Mouse (Mus musculus): ENCODE data around the gene Uhmk1. TPM values are rescaled to one million over a fixed set of nuclear protein-coding genes. Genes with fewer than 3 reads are reported as not detected.

Uhmk1 gene
- polyA plus RNA-seq, 1 experiment from 2014 or later, result 13.8 TPM

GRCm38 (mm10) chr1:170213181-170213879 lies 1.9 kb downstream of the Uhmk1 start:
- WGBS, result 81% methylated on average over 10 of the region's 10 CpGs
- Histone ChIP-seq H3K36me3 (peaks cover 35% of the 10 kb centered on the region), H3K4me3 (no peak overlapping the region), H3K9ac (no peak overlapping the region), H3K27me3 (replicated peaks) (peaks cover 7% of the 10 kb centered on the region; the same call in 1 of the 2 replicates), H3K4me2 (no peak overlapping the region), H3K9me3 (replicated peaks) (no peaks in the 10 kb centered on the region), H3K4me1 (replicated peaks) (peaks cover 7% of the 10 kb centered on the region), H3K27ac (ENCODE audit: poor library complexity, severe bottlenecking) (no peak overlapping the region)
- ATAC-seq (ENCODE audit: insufficient number of reproducible peaks, low FRiP score), result no peak

- Histone ChIP-seq H3K9ac (no peak overlapping the region), H3K9me3 (replicated peaks) (no peaks in the 10 kb centered on the region), H3K36me3 (peaks cover 73% of the 10 kb centered on the region), H3K4me3 (no peak overlapping the region), H3K27ac (ENCODE audit: poor library complexity, severe bottlenecking) (no peak overlapping the region), H3K4me1 (replicated peaks) (no peaks in the 10 kb centered on the region), H3K4me2 (no peak overlapping the region), H3K27me3 (replicated peaks) (no peaks in the 10 kb centered on the region)
- ATAC-seq (ENCODE audit: insufficient number of reproducible peaks, low FRiP score), result no peak
- WGBS, result 91% methylated on average over 6 of the region's 6 CpGs
These were observed 8.8 kb downstream of the Uhmk1 start for GRCm38 (mm10) chr1:170206395-170206794.

- Histone ChIP-seq H3K27ac (ENCODE audit: poor library complexity, severe bottlenecking) (no peak overlapping the region), H3K36me3 (peaks cover 71% of the 10 kb centered on the region), H3K9me3 (replicated peaks) (no peaks in the 10 kb centered on the region), H3K4me3 (no peak overlapping the region), H3K27me3 (replicated peaks) (no peaks in the 10 kb centered on the region), H3K9ac (no peak overlapping the region), H3K4me1 (replicated peaks) (no peaks in the 10 kb centered on the region), H3K4me2 (no peak overlapping the region)
- WGBS, result 76% methylated on average over 3 of the region's 3 CpGs
- ATAC-seq (ENCODE audit: insufficient number of reproducible peaks, low FRiP score), result no peak
These were observed 14.8 kb downstream of the Uhmk1 start for GRCm38 (mm10) chr1:170200379-170200778.

GRCm38 (mm10) chr1:170196211-170196610 lies 19.0 kb downstream of the Uhmk1 start:
- H3K4me1 ChIP-seq (replicated peaks), result no peaks in the 10 kb centered on the region
- 90% methylated on average over 8 of the region's 8 CpGs for WGBS
- no peaks in the 10 kb centered on the region for H3K27me3 ChIP-seq (replicated peaks)
- no peak overlapping the region for H3K4me2 ChIP-seq
- no peaks in the 10 kb centered on the region for H3K9me3 ChIP-seq (replicated peaks)
- H3K4me3 ChIP-seq, result no peak overlapping the region
- H3K36me3 ChIP-seq, result peaks cover 76% of the 10 kb centered on the region
- H3K9ac ChIP-seq, result no peak overlapping the region
- no peak overlapping the region for H3K27ac ChIP-seq (ENCODE audit: poor library complexity, severe bottlenecking)
- ATAC-seq (ENCODE audit: insufficient number of reproducible peaks, low FRiP score), result no peak

GRCm38 (mm10) chr1:170191925-170192324 lies 23.3 kb downstream of the Uhmk1 start:
- ATAC-seq (ENCODE audit: insufficient number of reproducible peaks, low FRiP score), result no peak
- Histone ChIP-seq H3K27ac (ENCODE audit: poor library complexity, severe bottlenecking) (no peak overlapping the region), H3K36me3 (peaks cover 43% of the 10 kb centered on the region)

GRCm38 (mm10) chr1:170190225-170190624 lies 25.0 kb downstream of the Uhmk1 start:
- 50% methylated on average over 4 of the region's 4 CpGs for WGBS
- Histone ChIP-seq H3K4me3 (no peak overlapping the region), H3K4me1 (replicated peaks) (peaks cover 12% of the 10 kb centered on the region), H3K27ac (ENCODE audit: poor library complexity, severe bottlenecking) (no peak overlapping the region), H3K36me3 (peaks cover 27% of the 10 kb centered on the region), H3K27me3 (replicated peaks) (no peaks in the 10 kb centered on the region), H3K9me3 (replicated peaks) (no peaks in the 10 kb centered on the region), H3K4me2 (no peak overlapping the region), H3K9ac (no peak overlapping the region)
- ATAC-seq (ENCODE audit: insufficient number of reproducible peaks, low FRiP score), result no peak

More at GRCm38 (mm10) chr1:170191925-170192324, 23.3 kb downstream of the Uhmk1 start:
- H3K9me3 ChIP-seq (replicated peaks), result no peaks in the 10 kb centered on the region
- no peaks in the 10 kb centered on the region for H3K27me3 ChIP-seq (replicated peaks)
- H3K4me3 ChIP-seq, result no peak overlapping the region
- peaks cover 12% of the 10 kb centered on the region for H3K4me1 ChIP-seq (replicated peaks)
- no peak overlapping the region for H3K4me2 ChIP-seq
- no peak overlapping the region for H3K9ac ChIP-seq
- WGBS, result 93% methylated on average over 1 of the region's 1 CpGs

GRCm38 (mm10) chr1:170188601-170189000 lies 26.6 kb downstream of the Uhmk1 start:
- Histone ChIP-seq H3K36me3 (peaks cover 12% of the 10 kb centered on the region), H3K4me3 (no peak overlapping the region), H3K4me2 (no peak overlapping the region), H3K27ac (ENCODE audit: poor library complexity, severe bottlenecking) (no peak overlapping the region), H3K4me1 (replicated peaks) (peaks cover 12% of the 10 kb centered on the region), H3K27me3 (replicated peaks) (no peaks in the 10 kb centered on the region), H3K9me3 (replicated peaks) (no peaks in the 10 kb centered on the region), H3K9ac (no peak overlapping the region)
- WGBS, result 65% methylated on average over 11 of the region's 11 CpGs
- ATAC-seq (ENCODE audit: insufficient number of reproducible peaks, low FRiP score), result no peak

- H3K4me2 ChIP-seq, result no peak overlapping the region
- no peak overlapping the region for H3K9ac ChIP-seq
- H3K27me3 ChIP-seq (replicated peaks), result no peaks in the 10 kb centered on the region
- H3K27ac ChIP-seq (ENCODE audit: poor library complexity, severe bottlenecking), result no peak overlapping the region
- peaks cover 12% of the 10 kb centered on the region for H3K4me1 ChIP-seq (replicated peaks)
- H3K4me3 ChIP-seq, result no peak overlapping the region
- no peaks in the 10 kb centered on the region for H3K9me3 ChIP-seq (replicated peaks)
- no peak for ATAC-seq (ENCODE audit: insufficient number of reproducible peaks, low FRiP score)
- WGBS, result 66% methylated on average over 5 of the region's 5 CpGs
- H3K36me3 ChIP-seq, result no peaks in the 10 kb centered on the region
These were observed 28.7 kb downstream of the Uhmk1 start for GRCm38 (mm10) chr1:170186531-170186930.

- H3K9ac ChIP-seq, result no peak overlapping the region
- no peak overlapping the region for H3K4me2 ChIP-seq
- no peaks in the 10 kb centered on the region for H3K36me3 ChIP-seq
- H3K27ac ChIP-seq (ENCODE audit: poor library complexity, severe bottlenecking), result no peak overlapping the region
- peaks cover 8% of the 10 kb centered on the region; the same call in 1 of the 2 replicates for H3K4me1 ChIP-seq (replicated peaks)
- 91% methylated on average over 3 of the region's 3 CpGs for WGBS
- no peak for ATAC-seq (ENCODE audit: insufficient number of reproducible peaks, low FRiP score)
- H3K9me3 ChIP-seq (replicated peaks), result no peaks in the 10 kb centered on the region
- no peak overlapping the region for H3K4me3 ChIP-seq
- no peaks in the 10 kb centered on the region for H3K27me3 ChIP-seq (replicated peaks)
These were observed 30.1 kb downstream of the Uhmk1 start for GRCm38 (mm10) chr1:170185137-170185536.

- no peaks in the 10 kb centered on the region for H3K9me3 ChIP-seq (replicated peaks)
- no peaks in the 10 kb centered on the region for H3K27me3 ChIP-seq (replicated peaks)
- no peaks in the 10 kb centered on the region for H3K36me3 ChIP-seq
- H3K4me3 ChIP-seq, result no peak overlapping the region
- no peak overlapping the region for H3K9ac ChIP-seq
- H3K27ac ChIP-seq (ENCODE audit: poor library complexity, severe bottlenecking), result no peak overlapping the region
- no peak for ATAC-seq (ENCODE audit: insufficient number of reproducible peaks, low FRiP score)
- no peak overlapping the region for H3K4me2 ChIP-seq
- H3K4me1 ChIP-seq (replicated peaks), result no peaks in the 10 kb centered on the region; the same call in 1 of the 2 replicates
These were observed 32.5 kb downstream of the Uhmk1 start for GRCm38 (mm10) chr1:170182706-170183105.

GRCm38 (mm10) chr1:170176661-170177239 lies 38.4 kb downstream of the Uhmk1 start:
- WGBS, result 56% methylated on average over 8 of the region's 8 CpGs
- H3K27ac ChIP-seq (ENCODE audit: poor library complexity, severe bottlenecking), result no peak overlapping the region

More at GRCm38 (mm10) chr1:170176661-170177239, 38.4 kb downstream of the Uhmk1 start:
- ATAC-seq (ENCODE audit: insufficient number of reproducible peaks, low FRiP score), result no peak
- no peaks in the 10 kb centered on the region for H3K36me3 ChIP-seq
- H3K4me2 ChIP-seq, result no peak overlapping the region
- no peaks in the 10 kb centered on the region for H3K9me3 ChIP-seq (replicated peaks)
- peaks cover 19% of the 10 kb centered on the region for H3K4me1 ChIP-seq (replicated peaks)
- H3K4me3 ChIP-seq, result no peak overlapping the region
- H3K9ac ChIP-seq, result no peak overlapping the region
- no peaks in the 10 kb centered on the region for H3K27me3 ChIP-seq (replicated peaks)
